Mouse (Mus musculus): ENCODE measurements around the gene 4930447C04Rik.

The 4930447C04Rik gene

GRCm38 (mm10) chr12:72835518-72836015 is 105.0 kb downstream of the 4930447C04Rik start:
- DNase-seq, result peak; percentile 19 to 42

DNA sequence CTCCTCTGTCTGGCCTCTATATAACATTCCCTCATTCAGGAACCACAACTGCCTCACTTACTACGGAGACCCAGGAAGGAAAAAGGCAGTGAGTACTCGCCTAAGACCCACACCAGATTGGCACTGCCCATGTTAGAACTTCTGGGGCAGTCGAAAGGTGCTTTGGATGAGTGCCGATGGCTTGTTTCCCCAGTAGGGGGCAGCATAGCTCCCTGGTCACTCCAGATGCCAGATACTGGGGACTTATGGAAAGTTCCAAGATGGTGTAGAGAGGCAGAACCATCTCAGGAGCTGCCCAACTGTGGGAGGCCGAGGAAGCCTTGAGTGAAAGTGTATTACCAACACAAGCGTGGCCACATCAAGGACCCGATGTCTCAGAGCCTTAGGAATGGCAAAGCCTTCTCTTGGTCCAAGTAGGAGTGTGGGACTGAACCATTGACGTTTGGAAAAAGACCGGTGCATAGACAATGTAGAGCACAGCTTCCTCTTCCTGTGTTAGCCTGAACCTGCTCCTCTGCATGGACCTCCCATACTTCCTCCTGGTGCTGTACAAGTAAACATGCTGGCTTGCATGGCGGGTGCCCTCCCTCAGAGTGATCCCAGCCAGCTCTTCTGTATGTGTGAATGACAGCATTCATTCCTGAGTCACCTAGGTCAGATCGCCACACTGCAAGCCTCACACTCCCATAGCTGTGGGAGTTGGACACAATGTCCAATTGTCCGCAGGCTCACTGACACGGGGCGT is 105.6 kb downstream of the 4930447C04Rik start:
- DNase-seq, result peak; percentile 20 to 21

- DNase-seq, result no peak
These were observed 108.7 kb downstream of the 4930447C04Rik start for GRCm38 (mm10) chr12:72831711-72832432.
